8 mouse cellular contexts compared by ENCODE assay signal in the genomic region with DNA sequence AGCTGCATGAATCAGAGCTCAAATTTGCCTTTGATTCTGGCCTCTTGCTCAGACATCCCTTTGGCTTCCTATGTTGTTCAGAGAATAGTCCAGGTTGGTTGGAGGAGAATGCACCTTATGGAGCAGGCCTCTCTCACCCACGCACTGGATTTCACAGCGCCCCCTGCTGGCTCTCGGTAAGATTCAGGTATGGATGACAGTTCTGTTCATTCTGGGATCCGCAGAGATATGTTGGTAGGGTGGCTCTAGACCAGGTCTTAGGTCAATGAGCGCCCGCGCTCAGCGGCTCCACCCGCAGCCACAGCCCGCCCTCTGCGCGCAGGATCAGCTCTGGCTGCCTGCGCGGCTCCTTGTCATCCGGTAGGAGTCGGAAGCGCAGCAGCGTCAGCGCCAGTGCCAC. TPM values are rescaled to one million over a fixed set of nuclear protein-coding genes. Genes with fewer than 3 reads are reported as not detected.
DNase-seq lines count a peak whose midpoint lies in the region; ATAC-seq and TF ChIP-seq lines count a peak whose summit lies in the region.

No protein-coding gene starts in this region.

- 9% methylated on average over 19 of the region's 19 CpGs for WGBS in heart, embryonic 12.5 days
- WGBS in kidney, embryonic 16.5 days, result 12% methylated on average over 19 of the region's 19 CpGs
- WGBS in lung, embryonic 16.5 days, result 11% methylated on average over 19 of the region's 19 CpGs
- 12% methylated on average over 19 of the region's 19 CpGs for WGBS in olfactory bulb, adult 2 months

- DNase-seq in CD4-positive, CD25-positive, alpha-beta regulatory T cell, adult 2 months (ENCODE audit: low read depth, low spot score), result peak; percentile 80
- DNase-seq in R1 (ENCODE audit: low read depth, low spot score), result peak; percentile 91
- peak; percentile 59 for DNase-seq in cerebellum, postnatal 36 days
- DNase-seq in yolk sac, embryonic 10.5 days (ENCODE audit: low spot score), result peak; percentile 22

- no peak for TF ChIP-seq POLR2A in olfactory bulb, adult 2 months (IDR thresholded peaks at IDR 0.05; ENCODE audit: insufficient read depth, low read depth, low read length)

- TF ChIP-seq CTCF in olfactory bulb, adult 2 months (IDR thresholded peaks at IDR 0.05; ENCODE audit: insufficient read depth, low read depth, low read length), result peak; percentile 51; the same call in 1 of the 2 replicates

- H3K4me1 ChIP-seq in heart, embryonic 12.5 days (replicated peaks), result no peaks in the 10 kb centered on the region
- no peaks in the 10 kb centered on the region for H3K4me1 ChIP-seq in kidney, embryonic 16.5 days (ENCODE audit: insufficient read depth, low read length)
- H3K4me1 ChIP-seq in lung, embryonic 16.5 days (replicated peaks; ENCODE audit: control insufficient read depth, insufficient read depth, low read length), result no peaks in the 10 kb centered on the region
- peaks cover 4% of the 10 kb centered on the region for H3K4me1 ChIP-seq in olfactory bulb, adult 2 months (ENCODE audit: control insufficient read depth, insufficient read depth, low read length)

- H3K27ac ChIP-seq in heart, embryonic 12.5 days (ENCODE audit: poor library complexity, severe bottlenecking), result no peak overlapping the region
- H3K27ac ChIP-seq in kidney, embryonic 16.5 days (ENCODE audit: low read length), result no peak overlapping the region
- no peak overlapping the region for H3K27ac ChIP-seq in lung, embryonic 16.5 days (ENCODE audit: low read length)
- no peak overlapping the region for H3K27ac ChIP-seq in olfactory bulb, adult 2 months (ENCODE audit: insufficient read depth, low read depth, low read length)

- peak overlapping the region; percentile 5; the same call in 1 of the 2 replicates for H3K4me3 ChIP-seq in heart, embryonic 12.5 days
- no peak overlapping the region; the same call in 1 of the 2 replicates for H3K4me3 ChIP-seq in kidney, embryonic 16.5 days (ENCODE audit: low read length)
- H3K4me3 ChIP-seq in lung, embryonic 16.5 days (ENCODE audit: low read length), result no peak overlapping the region
- peak overlapping the region; percentile 13 for H3K4me3 ChIP-seq in olfactory bulb, adult 2 months (ENCODE audit: insufficient read depth, low read depth, low read length)

- H3K36me3 ChIP-seq in heart, embryonic 12.5 days, result no peaks in the 10 kb centered on the region
- no peaks in the 10 kb centered on the region for H3K36me3 ChIP-seq in kidney, embryonic 16.5 days (ENCODE audit: insufficient read depth, low read length)
- H3K36me3 ChIP-seq in lung, embryonic 16.5 days (ENCODE audit: control insufficient read depth, insufficient read depth, low read length), result no peaks in the 10 kb centered on the region

- peaks cover 24% of the 10 kb centered on the region; the same call in 1 of the 2 replicates for H3K27me3 ChIP-seq in heart, embryonic 12.5 days (replicated peaks)
- no peaks in the 10 kb centered on the region; the same call in 1 of the 2 replicates for H3K27me3 ChIP-seq in kidney, embryonic 16.5 days (ENCODE audit: insufficient read depth, low read length)
- no peaks in the 10 kb centered on the region for H3K27me3 ChIP-seq in lung, embryonic 16.5 days (ENCODE audit: control insufficient read depth, insufficient read depth, low read depth, low read length)

- ATAC-seq in heart, embryonic 12.5 days (ENCODE audit: insufficient number of reproducible peaks, low FRiP score), result no peak
- ATAC-seq in kidney, embryonic 16.5 days (ENCODE audit: low FRiP score, low TSS enrichment), result no peak
- ATAC-seq in lung, embryonic 16.5 days (ENCODE audit: low read depth), result no peak

- peak overlapping the region; percentile 44 for H3K4me2 ChIP-seq in heart, embryonic 12.5 days
- H3K4me2 ChIP-seq in kidney, embryonic 16.5 days (replicated peaks; ENCODE audit: low read depth, low read length), result peak overlapping the region; percentile 35
- H3K4me2 ChIP-seq in lung, embryonic 16.5 days (ENCODE audit: low read depth, low read length), result peak overlapping the region; percentile 41; the same call in 1 of the 2 replicates

- H3K9me3 ChIP-seq in heart, embryonic 12.5 days (replicated peaks), result no peaks in the 10 kb centered on the region
- no peaks in the 10 kb centered on the region for H3K9me3 ChIP-seq in kidney, embryonic 16.5 days (ENCODE audit: low read length)
- H3K9me3 ChIP-seq in lung, embryonic 16.5 days (ENCODE audit: control insufficient read depth, low read length), result no peaks in the 10 kb centered on the region

- no peak overlapping the region for H3K9ac ChIP-seq in heart, embryonic 12.5 days
- no peak overlapping the region for H3K9ac ChIP-seq in kidney, embryonic 16.5 days (replicated peaks; ENCODE audit: low read length)
- no peak overlapping the region for H3K9ac ChIP-seq in lung, embryonic 16.5 days (ENCODE audit: low read length)

RNA-seq across cellular contexts. Expression of a gene that starts 11.9 kb away (rescaled TPM):
- not detected in 2 replicates for polyA plus RNA-seq in heart, embryonic 12.5 days (2016; fragmentation: Nextera tagmentation; extraction: Ambion mirVana)
- polyA plus RNA-seq in kidney, embryonic 16.5 days (2015; fragmentation: Nextera tagmentation; extraction: Ambion mirVana), result not detected in 2 replicates
- polyA plus RNA-seq in lung, embryonic 16.5 days (2015; fragmentation: Nextera tagmentation; extraction: Ambion mirVana), result 0.25 TPM in 1 of 2 replicates, not detected in the other
- not detected in 2 replicates for polyA plus RNA-seq in olfactory bulb, adult 2 months (2012; ENCODE audit: insufficient read depth, insufficient read length, low replicate concordance, missing spikeins)

RNA-seq across cellular contexts. Expression of a gene that starts 13.8 kb away (rescaled TPM):
- 5.3 and 6.2 TPM in 2 replicates for polyA plus RNA-seq in heart, embryonic 12.5 days (2016; fragmentation: Nextera tagmentation; extraction: Ambion mirVana)
- 6.4 and 8.3 TPM in 2 replicates for polyA plus RNA-seq in kidney, embryonic 16.5 days (2015; fragmentation: Nextera tagmentation; extraction: Ambion mirVana)
- 9.1 and 10.4 TPM in 2 replicates for polyA plus RNA-seq in lung, embryonic 16.5 days (2015; fragmentation: Nextera tagmentation; extraction: Ambion mirVana)
- polyA plus RNA-seq in olfactory bulb, adult 2 months (2012; ENCODE audit: insufficient read depth, insufficient read length, low replicate concordance, missing spikeins), result not detected in 2 replicates

RNA-seq across cellular contexts. Expression of a gene that starts 42.0 kb away (rescaled TPM):
- 9.7 and 10.9 TPM in 2 replicates for polyA plus RNA-seq in heart, embryonic 12.5 days (2016; fragmentation: Nextera tagmentation; extraction: Ambion mirVana)
- 16.3 and 18.3 TPM in 2 replicates for polyA plus RNA-seq in kidney, embryonic 16.5 days (2015; fragmentation: Nextera tagmentation; extraction: Ambion mirVana)
- polyA plus RNA-seq in lung, embryonic 16.5 days (2015; fragmentation: Nextera tagmentation; extraction: Ambion mirVana), result 11.6 and 17.2 TPM in 2 replicates
- polyA plus RNA-seq in olfactory bulb, adult 2 months (2012; ENCODE audit: insufficient read depth, insufficient read length, low replicate concordance, missing spikeins), result not detected in 2 replicates

Comparison
In these comparisons a context has a peak if more than half of its experiments do, and no peak if none do; other contexts are left out.
1. DNase-seq: peak in every context shown above with its lines; median percentile 91 in R1; 80 in CD4-positive, CD25-positive, alpha-beta regulatory T cell, adult 2 months; 59 in cerebellum, postnatal 36 days; 22 in yolk sac, embryonic 10.5 days.
2. H3K4me3 ChIP-seq: peak in heart, embryonic 12.5 days (single experiment) and olfactory bulb, adult 2 months (single experiment); none in kidney, embryonic 16.5 days (single experiment) and lung, embryonic 16.5 days (single experiment).
3. RNA of a gene that starts 42.0 kb away (polyA plus RNA-seq): 16.3 to 18.3 TPM in kidney, embryonic 16.5 days, 11.6 to 17.2 TPM in lung, embryonic 16.5 days and 9.7 to 10.9 TPM in heart, embryonic 12.5 days; not detected in olfactory bulb, adult 2 months; every median in the first group is over 10 times any median in the second.
4. Peak in every context shown above with its lines, with median percentiles within 50 percentile points of each other: H3K4me2 ChIP-seq.